Mouse (Mus musculus): Measurements from ENCODE around the gene Ctrl. TPM values are rescaled to one million over a fixed set of nuclear protein-coding genes. Genes with fewer than 3 reads are reported as not detected.
A peak's percentile ranks its signal among the peaks of the same experiment; 100 is the strongest.
"Not testable (repeated sequence)": the region's sequence is repeated elsewhere in the genome, so short reads cannot be mapped to it uniquely, and the experiment has no call there.

The Ctrl gene
- polyA plus RNA-seq (2014; fragmentation: Nextera tagmentation; extraction: Ambion mirVana): 0.61 and 1.9 TPM in 2 replicates

DNA sequence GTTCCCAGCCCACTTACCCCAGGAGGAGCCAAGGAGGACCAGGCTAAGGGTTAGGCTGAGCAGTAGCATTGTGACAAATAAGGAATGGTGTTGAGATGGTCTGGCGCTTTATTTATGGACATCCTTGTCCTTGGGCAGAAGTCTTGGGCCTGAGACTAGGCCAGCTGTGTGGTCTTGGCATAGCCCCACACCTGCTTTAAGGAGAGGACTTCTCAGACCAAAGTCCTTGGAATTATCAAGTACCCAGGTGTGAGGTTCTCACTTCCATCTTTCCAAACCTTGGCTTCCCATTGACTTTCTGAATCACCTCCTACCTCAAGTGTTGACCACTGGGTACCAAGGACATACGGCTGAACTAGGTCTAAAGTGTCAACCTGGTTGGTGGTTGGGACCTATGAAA, at the start of gene Ctrl:
TSS of gene Ctrl (minus strand) at position 101 of the 400 bp plus-strand sequence.
- ATAC-seq (ENCODE audit: low FRiP score) (no peak), DNase-seq (ENCODE audit: low spot score, missing footprints) (no peak)
- Histone ChIP-seq H3K9ac (ENCODE audit: low read length) (no peak within 1 kb of the TSS), H3K27ac (ENCODE audit: low read depth, low read length) (no peak within 1 kb of the TSS), H3K4me1 (ENCODE audit: control insufficient read depth, insufficient read depth, low read length) (peaks cover 3% of the 10 kb centered on the region), H3K27me3 (ENCODE audit: control insufficient read depth, insufficient read depth, low read length) (no peaks in the 10 kb centered on the region), H3K4me3 (ENCODE audit: low read depth, low read length) (no peak within 1 kb of the TSS), H3K36me3 (ENCODE audit: control insufficient read depth, insufficient read depth, low read length) (no peaks in the 10 kb centered on the region), H3K9me3 (ENCODE audit: control insufficient read depth, low read length) (no peaks in the 10 kb centered on the region), H3K4me2 (no peak within 1 kb of the TSS)
- 93% methylated on average over 2 of the region's 2 CpGs for WGBS

GRCm38 (mm10) chr8:105983406-105983805, 49.7 kb upstream of the Ctrl start:
- not testable (repeated sequence) for H3K36me3 ChIP-seq (ENCODE audit: control insufficient read depth, insufficient read depth, low read length); H3K9ac ChIP-seq (ENCODE audit: low read length); H3K9me3 ChIP-seq (ENCODE audit: control insufficient read depth, low read length); H3K27ac ChIP-seq (ENCODE audit: low read depth, low read length); H3K4me1 ChIP-seq (ENCODE audit: control insufficient read depth, insufficient read depth, low read length); DNase-seq (ENCODE audit: low spot score, missing footprints); ATAC-seq (ENCODE audit: low FRiP score); H3K27me3 ChIP-seq (ENCODE audit: control insufficient read depth, insufficient read depth, low read length); H3K4me2 ChIP-seq; H3K4me3 ChIP-seq (ENCODE audit: low read depth, low read length)
- WGBS: 91% methylated on average over 11 of the region's 11 CpGs

DNA sequence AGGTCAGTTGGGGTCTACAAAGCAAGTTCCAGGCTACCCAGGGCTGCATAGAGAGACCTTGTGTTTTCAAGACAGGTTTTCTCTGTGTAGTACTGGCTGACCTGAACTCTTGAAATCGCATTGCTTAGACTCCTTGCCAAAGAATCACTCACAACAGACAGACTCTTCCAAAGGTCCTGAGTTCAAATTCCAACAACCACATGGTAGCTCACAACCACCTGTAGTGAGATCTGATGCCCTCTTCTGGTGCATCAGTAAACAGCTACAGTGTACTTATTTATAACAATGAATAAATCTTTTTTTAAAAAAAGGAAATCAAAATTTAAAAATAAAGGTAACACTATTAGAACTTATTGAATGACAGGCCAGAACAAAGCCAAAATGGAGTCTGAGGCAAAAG, 47.5 kb upstream of the Ctrl start:
- no peak overlapping the region for H3K9ac ChIP-seq (ENCODE audit: low read length)
- H3K36me3 ChIP-seq (ENCODE audit: control insufficient read depth, insufficient read depth, low read length): no peaks in the 10 kb centered on the region
- WGBS: 91% methylated on average over 1 of the region's 1 CpGs
- no peak overlapping the region for H3K27ac ChIP-seq (ENCODE audit: low read depth, low read length)
- no peak overlapping the region for H3K4me3 ChIP-seq (ENCODE audit: low read depth, low read length)
- no peaks in the 10 kb centered on the region for H3K27me3 ChIP-seq (ENCODE audit: control insufficient read depth, insufficient read depth, low read length)
- H3K4me2 ChIP-seq: no peak overlapping the region
- H3K9me3 ChIP-seq (ENCODE audit: control insufficient read depth, low read length): no peaks in the 10 kb centered on the region
- DNase-seq (ENCODE audit: low spot score, missing footprints) (no peak), ATAC-seq (ENCODE audit: low FRiP score) (no peak)
- no peaks in the 10 kb centered on the region for H3K4me1 ChIP-seq (ENCODE audit: control insufficient read depth, insufficient read depth, low read length)

GRCm38 (mm10) chr8:105979325-105979724, 45.7 kb upstream of the Ctrl start, which contains the start of gene Dpep3:
Dpep3 (minus strand) TSS chr8:105979429.
- Histone ChIP-seq H3K4me2 (no peak within 1 kb of the TSS), H3K27me3 (ENCODE audit: control insufficient read depth, insufficient read depth, low read length) (no peaks in the 10 kb centered on the region), H3K9ac (ENCODE audit: low read length) (no peak within 1 kb of the TSS), H3K27ac (ENCODE audit: low read depth, low read length) (no peak within 1 kb of the TSS), H3K9me3 (ENCODE audit: control insufficient read depth, low read length) (no peaks in the 10 kb centered on the region), H3K4me3 (ENCODE audit: low read depth, low read length) (no peak within 1 kb of the TSS), H3K36me3 (ENCODE audit: control insufficient read depth, insufficient read depth, low read length) (no peaks in the 10 kb centered on the region), H3K4me1 (ENCODE audit: control insufficient read depth, insufficient read depth, low read length) (no peaks in the 10 kb centered on the region)
- DNase-seq (ENCODE audit: low spot score, missing footprints) (no peak), ATAC-seq (ENCODE audit: low FRiP score) (no peak)
- 95% methylated on average over 15 of the region's 15 CpGs for WGBS

GRCm38 (mm10) chr8:105975363-105975762, 41.7 kb upstream of the Ctrl start:
- DNase-seq (ENCODE audit: low spot score, missing footprints) (no peak), ATAC-seq (ENCODE audit: low FRiP score) (no peak)
- Histone ChIP-seq H3K4me1 (ENCODE audit: control insufficient read depth, insufficient read depth, low read length) (no peaks in the 10 kb centered on the region), H3K9ac (ENCODE audit: low read length) (no peak overlapping the region), H3K4me2 (no peak overlapping the region), H3K9me3 (ENCODE audit: control insufficient read depth, low read length) (no peaks in the 10 kb centered on the region), H3K27ac (ENCODE audit: low read depth, low read length) (no peak overlapping the region), H3K27me3 (ENCODE audit: control insufficient read depth, insufficient read depth, low read length) (no peaks in the 10 kb centered on the region), H3K36me3 (ENCODE audit: control insufficient read depth, insufficient read depth, low read length) (no peaks in the 10 kb centered on the region), H3K4me3 (ENCODE audit: low read depth, low read length) (no peak overlapping the region)
- whole genome bisulfite sequencing: 62% methylated on average over 7 of the region's 7 CpGs

- Histone ChIP-seq H3K9me3 (ENCODE audit: control insufficient read depth, low read length) (no peaks in the 10 kb centered on the region), H3K27ac (ENCODE audit: low read depth, low read length) (no peak overlapping the region), H3K4me3 (ENCODE audit: low read depth, low read length) (no peak overlapping the region), H3K27me3 (ENCODE audit: control insufficient read depth, insufficient read depth, low read length) (peaks cover 8% of the 10 kb centered on the region; the same call in 1 of the 2 replicates), H3K36me3 (ENCODE audit: control insufficient read depth, insufficient read depth, low read length) (no peaks in the 10 kb centered on the region), H3K9ac (ENCODE audit: low read length) (no peak overlapping the region), H3K4me2 (no peak overlapping the region), H3K4me1 (ENCODE audit: control insufficient read depth, insufficient read depth, low read length) (peaks cover 4% of the 10 kb centered on the region; the same call in 1 of the 2 replicates)
- ATAC-seq (ENCODE audit: low FRiP score) (no peak), DNase-seq (ENCODE audit: low spot score, missing footprints) (no peak)
- 83% methylated on average over 8 of the region's 8 CpGs for WGBS
Observed at GRCm38 (mm10) chr8:105971019-105971720, 37.5 kb upstream of the Ctrl start.

DNA sequence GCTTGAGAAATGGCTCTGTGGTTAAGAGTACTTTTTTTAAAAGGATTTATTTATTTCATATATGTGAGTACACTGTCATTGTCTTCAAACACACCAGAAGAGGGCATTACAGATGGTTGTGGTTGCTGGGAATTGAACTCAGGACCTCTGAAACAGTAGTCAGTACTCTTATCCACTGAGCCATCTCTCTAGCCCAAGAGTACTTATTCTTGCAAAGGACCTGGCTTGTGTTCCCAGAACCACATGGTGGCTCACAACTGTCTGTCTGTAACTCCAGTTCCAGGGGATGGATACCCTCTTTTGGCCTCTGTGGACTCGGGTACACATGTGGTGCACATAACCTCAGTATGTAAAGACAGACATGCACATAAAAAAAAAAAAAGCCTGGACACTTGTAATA, 35.7 kb upstream of the Ctrl start:
- Histone ChIP-seq H3K27ac (ENCODE audit: low read depth, low read length) (no peak overlapping the region), H3K4me2 (no peak overlapping the region), H3K36me3 (ENCODE audit: control insufficient read depth, insufficient read depth, low read length) (no peaks in the 10 kb centered on the region), H3K27me3 (ENCODE audit: control insufficient read depth, insufficient read depth, low read length) (peaks cover 20% of the 10 kb centered on the region), H3K4me3 (ENCODE audit: low read depth, low read length) (no peak overlapping the region), H3K4me1 (ENCODE audit: control insufficient read depth, insufficient read depth, low read length) (peaks cover 6% of the 10 kb centered on the region), H3K9ac (ENCODE audit: low read length) (no peak overlapping the region), H3K9me3 (ENCODE audit: control insufficient read depth, low read length) (no peaks in the 10 kb centered on the region)
- no peak for DNase-seq (ENCODE audit: low spot score, missing footprints)
- 85% methylated on average over 1 of the region's 1 CpGs for WGBS
- ATAC-seq (ENCODE audit: low FRiP score): no peak

- no peak overlapping the region for H3K4me3 ChIP-seq (ENCODE audit: low read depth, low read length)
- no peak overlapping the region for H3K9ac ChIP-seq (ENCODE audit: low read length)
- peaks cover 6% of the 10 kb centered on the region for H3K4me1 ChIP-seq (ENCODE audit: control insufficient read depth, insufficient read depth, low read length)
- no peaks in the 10 kb centered on the region for H3K9me3 ChIP-seq (ENCODE audit: control insufficient read depth, low read length)
- WGBS: 10% methylated on average over 19 of the region's 19 CpGs
- ATAC-seq (ENCODE audit: low FRiP score) (no peak), DNase-seq (ENCODE audit: low spot score, missing footprints) (peak; percentile 93)
- no peak overlapping the region; the same call in 1 of the 2 replicates for H3K4me2 ChIP-seq
- no peaks in the 10 kb centered on the region for H3K36me3 ChIP-seq (ENCODE audit: control insufficient read depth, insufficient read depth, low read length)
- peaks cover 20% of the 10 kb centered on the region for H3K27me3 ChIP-seq (ENCODE audit: control insufficient read depth, insufficient read depth, low read length)
- no peak overlapping the region for H3K27ac ChIP-seq (ENCODE audit: low read depth, low read length)
Observed at GRCm38 (mm10) chr8:105966692-105967311, 33.1 kb upstream of the Ctrl start.

- no peaks in the 10 kb centered on the region for H3K9me3 ChIP-seq (ENCODE audit: control insufficient read depth, low read length)
- H3K9ac ChIP-seq (ENCODE audit: low read length): peak within 1 kb of the TSS; percentile 66
- WGBS: under 1% methylated on average over 42 of the region's 47 CpGs
- peaks cover 6% of the 10 kb centered on the region for H3K4me1 ChIP-seq (ENCODE audit: control insufficient read depth, insufficient read depth, low read length)
- no peak within 1 kb of the TSS for H3K27ac ChIP-seq (ENCODE audit: low read depth, low read length)
- DNase-seq (ENCODE audit: low spot score, missing footprints) (peak; percentile 94), ATAC-seq (ENCODE audit: low FRiP score) (peak; percentile 88)
- H3K27me3 ChIP-seq (ENCODE audit: control insufficient read depth, insufficient read depth, low read length): peaks cover 20% of the 10 kb centered on the region
- no peaks in the 10 kb centered on the region for H3K36me3 ChIP-seq (ENCODE audit: control insufficient read depth, insufficient read depth, low read length)
- H3K4me3 ChIP-seq (ENCODE audit: low read depth, low read length): peak within 1 kb of the TSS; percentile 52
- H3K4me2 ChIP-seq: peak within 1 kb of the TSS; percentile 74
Observed at GRCm38 (mm10) chr8:105965905-105966341, 32.3 kb upstream of the Ctrl start, which contains the start of gene Slc12a4. Slc12a4 (minus strand) TSS chr8:105966097.
